Mouse (Mus musculus) limb, embryonic 11.5 days (tissue): ENCODE results near the gene Taar7b. TPM values are rescaled to one million over a fixed set of nuclear protein-coding genes. Genes with fewer than 3 reads are reported as not detected.

ENCODE experiments used
- ATAC-seq: fragments of 200-750 bp; cut with Nextera tagmentation; 2 replicates; pipeline ENCODE4 v1.8.0; 2017; ENCODE audit warnings: low read depth; ENCODE audit not compliant: insufficient number of reproducible peaks, low FRiP score, low TSS enrichment
- DNase-seq: peaks from one replicate; pipeline ENCODE4 v3.0.0-alpha.2; 2015; ENCODE audit warnings: low spot score
- H3K27ac ChIP-seq: fragments of 300-500 bp; sonication (generic); replicated peaks from 2 replicates; pipeline ENCODE4 v1.5.1; 2014; ENCODE audit warnings: low read depth, mild to moderate bottlenecking, low read length
- H3K27me3 ChIP-seq: fragments of 300-500 bp; sonication (generic); 2 replicates; pipeline ENCODE4 v1.6.1; 2014; ENCODE audit warnings: mild to moderate bottlenecking, low read length, mixed read lengths; ENCODE audit not compliant: control insufficient read depth, insufficient read depth
- H3K36me3 ChIP-seq: fragments of 300-500 bp; sonication (generic); 2 replicates; pipeline ENCODE4 v1.6.1; 2014; ENCODE audit warnings: mild to moderate bottlenecking, low read length, moderate library complexity, mixed read lengths; ENCODE audit not compliant: control insufficient read depth, insufficient read depth
- H3K4me1 ChIP-seq: fragments of 300-500 bp; sonication (generic); 2 replicates; pipeline ENCODE4 v1.6.1; 2014; ENCODE audit warnings: low read length, mixed read lengths; ENCODE audit not compliant: control insufficient read depth, insufficient read depth
- H3K4me2 ChIP-seq: fragments of 300-500 bp; sonication (generic); 2 replicates; pipeline ENCODE4 v1.6.1; 2014; ENCODE audit warnings: low read depth, mild to moderate bottlenecking, moderate library complexity; ENCODE audit not compliant: severe bottlenecking
- H3K4me3 ChIP-seq: fragments of 300-500 bp; sonication (generic); 2 replicates; pipeline ENCODE4 v1.5.1; 2014; ENCODE audit warnings: low read depth, low read length
- H3K9ac ChIP-seq: fragments of 300-500 bp; sonication (generic); 2 replicates; pipeline ENCODE4 v1.6.1; 2014; ENCODE audit warnings: mild to moderate bottlenecking, low read length
- H3K9me3 ChIP-seq: fragments of 300-500 bp; sonication (generic); 2 replicates; pipeline ENCODE4 v1.6.1; 2016; ENCODE audit warnings: low read length; ENCODE audit not compliant: control insufficient read depth
- WGBS: fragments of 180-500 bp; shearing (Covaris S2); extraction: QIAGEN DNeasy Blood & Tissue Kit; methylation state at CpG from one replicate; pipeline ENCODE4 v1.1.7; 2014; 5-methylcytosine and 5-hydroxymethylcytosine counted together
- polyA plus RNA-seq: library from polyadenylated mRNA; unstranded; fragments of >200 nt; fragmentation: Nextera tagmentation; extraction: Ambion mirVana; gene quantifications from 2 replicates; pipeline ENCODE4 v1.2.1, GENCODE M21; 2014

Gene Taar7b
- polyA plus RNA-seq, 1 experiment from 2014 or later: not detected

GRCm38 (mm10) chr10:23977958-23978357 lies 21.8 kb upstream of the Taar7b start:
- no peak overlapping the region for H3K9ac ChIP-seq
- no peaks in the 10 kb centered on the region for H3K27me3 ChIP-seq
- DNase-seq (no peak), ATAC-seq (no peak)
- H3K27ac ChIP-seq: no peak overlapping the region
- H3K4me2 ChIP-seq: no peak overlapping the region
- no peaks in the 10 kb centered on the region for H3K9me3 ChIP-seq
- H3K36me3 ChIP-seq: no peaks in the 10 kb centered on the region
- H3K4me1 ChIP-seq: no peaks in the 10 kb centered on the region
- 55% methylated on average over 4 of the region's 4 CpGs for WGBS
- no peak overlapping the region for H3K4me3 ChIP-seq

GRCm38 (mm10) chr10:23978901-23979705 lies 20.6 kb upstream of the Taar7b start:
- Histone ChIP-seq H3K9me3 (no peaks in the 10 kb centered on the region), H3K4me2 (no peak overlapping the region), H3K27me3 (no peaks in the 10 kb centered on the region), H3K27ac (no peak overlapping the region), H3K9ac (no peak overlapping the region), H3K4me3 (no peak overlapping the region), H3K4me1 (no peaks in the 10 kb centered on the region), H3K36me3 (no peaks in the 10 kb centered on the region)
- ATAC-seq (no peak), DNase-seq (peak; percentile 74)
- 47% methylated on average over 16 of the region's 16 CpGs for WGBS

GRCm38 (mm10) chr10:23985546-23985945 lies 14.2 kb upstream of the Taar7b start, which contains the start of gene Taar6:
Gene Taar6, minus strand, starts transcription at chr10:23985646.
- WGBS: 80% methylated on average over 8 of the region's 8 CpGs
- no peak within 1 kb of the TSS for H3K9ac ChIP-seq
- no peaks in the 10 kb centered on the region for H3K36me3 ChIP-seq
- H3K27ac ChIP-seq: no peak within 1 kb of the TSS
- H3K9me3 ChIP-seq: no peaks in the 10 kb centered on the region
- H3K4me1 ChIP-seq: no peaks in the 10 kb centered on the region
- no peak within 1 kb of the TSS for H3K4me2 ChIP-seq
- ATAC-seq (no peak), DNase-seq (no peak)
- H3K27me3 ChIP-seq: no peaks in the 10 kb centered on the region
- no peak within 1 kb of the TSS for H3K4me3 ChIP-seq

- Histone ChIP-seq H3K9ac (no peak overlapping the region), H3K36me3 (no peaks in the 10 kb centered on the region), H3K9me3 (no peaks in the 10 kb centered on the region), H3K4me2 (no peak overlapping the region), H3K27ac (no peak overlapping the region), H3K4me1 (no peaks in the 10 kb centered on the region), H3K4me3 (no peak overlapping the region), H3K27me3 (no peaks in the 10 kb centered on the region)
- ATAC-seq (no peak), DNase-seq (no peak)
- 87% methylated on average over 5 of the region's 5 CpGs for WGBS
Observed at GRCm38 (mm10) chr10:23986419-23986818, 13.3 kb upstream of the Taar7b start.

- ATAC-seq (no peak), DNase-seq (no peak)
- H3K27ac ChIP-seq: no peak within 1 kb of the TSS
- no peaks in the 10 kb centered on the region for H3K36me3 ChIP-seq
- no peaks in the 10 kb centered on the region for H3K4me1 ChIP-seq
- H3K9me3 ChIP-seq: no peaks in the 10 kb centered on the region
- no peaks in the 10 kb centered on the region for H3K27me3 ChIP-seq
- WGBS: 84% methylated on average over 3 of the region's 3 CpGs
- H3K9ac ChIP-seq: no peak within 1 kb of the TSS
- H3K4me2 ChIP-seq: no peak within 1 kb of the TSS
- H3K4me3 ChIP-seq: no peak within 1 kb of the TSS
Observed at GRCm38 (mm10) chr10:23993381-23993780, 6.4 kb upstream of the Taar7b start, which contains the start of gene Taar7a. Gene Taar7a, minus strand, starts transcription at chr10:23993481.

- ATAC-seq: no peak
- H3K9me3 ChIP-seq: no peaks in the 10 kb centered on the region
- 91% methylated on average over 1 of the region's 1 CpGs for WGBS
- no peak overlapping the region for H3K4me2 ChIP-seq
- H3K9ac ChIP-seq: no peak overlapping the region
- no peaks in the 10 kb centered on the region for H3K36me3 ChIP-seq
- H3K4me3 ChIP-seq: no peak overlapping the region
- H3K4me1 ChIP-seq: no peaks in the 10 kb centered on the region
- no peaks in the 10 kb centered on the region for H3K27me3 ChIP-seq
- no peak for DNase-seq
- no peak overlapping the region for H3K27ac ChIP-seq
Observed at GRCm38 (mm10) chr10:24006442-24006841, 6.7 kb downstream of the Taar7b start.

- H3K27me3 ChIP-seq: no peaks in the 10 kb centered on the region
- H3K4me3 ChIP-seq: no peak overlapping the region
- WGBS: 72% methylated on average over 2 of the region's 2 CpGs
- H3K4me1 ChIP-seq: no peaks in the 10 kb centered on the region
- no peak overlapping the region for H3K27ac ChIP-seq
- H3K9ac ChIP-seq: no peak overlapping the region
- no peak for DNase-seq
- no peaks in the 10 kb centered on the region for H3K9me3 ChIP-seq
- no peaks in the 10 kb centered on the region for H3K36me3 ChIP-seq
- ATAC-seq: no peak
- no peak overlapping the region for H3K4me2 ChIP-seq
Observed at GRCm38 (mm10) chr10:24007034-24007433, 7.3 kb downstream of the Taar7b start.

- Histone ChIP-seq H3K4me3 (no peak overlapping the region), H3K27ac (no peak overlapping the region), H3K36me3 (no peaks in the 10 kb centered on the region), H3K27me3 (no peaks in the 10 kb centered on the region), H3K4me2 (no peak overlapping the region), H3K9me3 (no peaks in the 10 kb centered on the region), H3K9ac (no peak overlapping the region), H3K4me1 (no peaks in the 10 kb centered on the region)
- 88% methylated on average over 1 of the region's 1 CpGs for WGBS
- DNase-seq (no peak), ATAC-seq (no peak)
Observed at GRCm38 (mm10) chr10:24008143-24008542, 8.4 kb downstream of the Taar7b start.

GRCm38 (mm10) chr10:24026922-24027321 lies 27.2 kb downstream of the Taar7b start, which contains the start of gene Taar7d:
Gene Taar7d, plus strand, starts transcription at chr10:24027222.
- no peaks in the 10 kb centered on the region for H3K36me3 ChIP-seq
- no peak within 1 kb of the TSS for H3K4me3 ChIP-seq
- no peak for ATAC-seq
- H3K9me3 ChIP-seq: no peaks in the 10 kb centered on the region
- H3K9ac ChIP-seq: no peak within 1 kb of the TSS
- no peak for DNase-seq
- no peak within 1 kb of the TSS for H3K4me2 ChIP-seq
- H3K27me3 ChIP-seq: no peaks in the 10 kb centered on the region
- no peaks in the 10 kb centered on the region for H3K4me1 ChIP-seq
- no peak within 1 kb of the TSS for H3K27ac ChIP-seq
